Mouse (Mus musculus): ENCODE measurements at regions not wholly inside any gene's neighbourhood (a gene's known extent, or its start where the extent isn't known, plus 50 kb on each side); places are given as distances from the start of the nearest gene placed in this dataset.

DNA sequence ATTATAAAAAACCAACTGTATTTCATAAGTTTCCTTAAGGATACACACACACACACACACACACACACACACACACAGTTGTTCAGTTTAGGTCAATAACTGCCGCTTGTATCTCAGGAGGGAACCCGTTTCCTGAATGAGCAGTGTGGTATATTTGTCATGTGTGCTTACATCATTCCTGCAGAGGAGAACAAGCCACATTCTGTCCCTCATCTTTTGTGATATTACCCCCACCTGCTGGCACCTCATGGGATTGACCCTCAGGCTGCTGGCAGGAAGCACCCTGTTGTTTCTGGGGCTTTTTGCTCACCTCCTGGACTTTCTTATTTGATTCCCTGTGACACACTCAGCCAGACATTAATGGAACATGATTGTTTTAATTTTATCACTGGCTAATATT is 66.4 kb upstream of the Htr1a start:
- ChIA-PET CTCF (interaction anchor here in 1 of 4 experiments (0.6 kb wide), 1 partner anchor 429 kb away, joined by 8 read pairs; no protein-coding TSS in a partner anchor), POLR2A (interaction anchor here in 1 of 4 experiments (0.7 kb wide), 1 partner anchor 422 kb away, joined by 4 read pairs; no protein-coding TSS in a partner anchor)

- CTCF ChIA-PET = no interaction called here
Observed at GRCm38 (mm10) chr13:105378587-105378986, 64.9 kb upstream of the Htr1a start.

DNA sequence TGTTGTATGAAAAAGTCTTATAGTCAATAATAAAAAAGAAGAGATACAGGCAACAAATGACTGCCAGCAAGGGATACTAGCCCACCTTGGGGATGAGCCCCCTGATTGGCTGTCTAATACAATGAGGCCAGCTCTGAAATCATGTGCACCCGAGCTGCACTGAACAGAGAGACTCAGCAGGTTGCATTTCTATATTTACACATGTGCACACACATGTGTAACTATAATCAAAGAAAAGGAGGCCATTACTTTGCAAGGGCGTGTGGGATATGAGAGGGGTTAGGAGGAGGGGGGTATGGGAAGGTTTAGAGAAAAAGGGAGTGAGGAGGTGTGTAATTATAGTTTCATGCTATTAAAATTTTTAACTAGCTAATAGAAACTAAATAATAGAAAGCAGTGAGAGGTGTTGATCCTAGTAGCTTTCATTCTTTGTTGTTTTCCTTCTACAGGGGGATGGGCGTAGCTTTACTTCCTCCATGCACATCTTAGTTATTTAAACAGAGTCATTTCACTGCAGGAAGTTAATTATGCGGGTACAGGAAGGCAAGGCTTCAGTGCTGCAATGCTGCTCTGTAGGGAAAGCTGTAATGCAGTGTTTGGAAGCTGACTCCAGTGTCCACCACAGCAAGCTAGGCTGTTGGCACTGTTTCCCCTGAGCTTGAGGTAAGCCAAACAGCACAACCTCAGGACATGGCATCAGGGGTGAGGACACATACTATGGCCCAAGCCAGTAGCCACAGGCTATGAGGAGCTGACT is 56.2 kb upstream of the Htr1a start:
- CTCF ChIA-PET = no interaction called here
- POLR2A ChIA-PET = no interaction called here

More at GRCm38 (mm10) chr13:105378587-105378986, 64.9 kb upstream of the Htr1a start:
- POLR2A ChIA-PET = no interaction called here
